ENCODE assay signal across 19 mouse cellular contexts in genomic region chr1:84525514-84525913, GRCm38 (mm10).
A peak's percentile ranks its signal among the peaks of the same experiment; 100 is the strongest.
DNase-seq lines count a peak whose midpoint lies in the region; ATAC-seq and TF ChIP-seq lines count a peak whose summit lies in the region.
"Had no signal": no experiment of that assay in that cellular context is flagged by ENCODE, and none has a peak within 500 bp of the region (broad histone marks: within the 10 kb centered on the region; RNA-seq: fewer than 3 reads in every experiment).

No protein-coding gene starts in this region.

- H3K9ac ChIP-seq in lung, embryonic 15.5 days: no peak overlapping the region
- H3K9ac ChIP-seq: forebrain, embryonic 13.5 days; forebrain, postnatal 0 days; hindbrain, embryonic 12.5 days had no signal

- no peaks in the 10 kb centered on the region for H3K27me3 ChIP-seq in cerebellum, adult 2 months (ENCODE audit: control insufficient read depth, insufficient read depth, low read length)
- H3K27me3 ChIP-seq in lung, embryonic 15.5 days: no peaks in the 10 kb centered on the region
- H3K27me3 ChIP-seq: forebrain, embryonic 13.5 days; hindbrain, embryonic 12.5 days had no signal

- no peak overlapping the region for H3K4me2 ChIP-seq in lung, embryonic 15.5 days
- H3K4me2 ChIP-seq: forebrain, embryonic 13.5 days; hindbrain, embryonic 12.5 days had no signal

- peak; percentile 59; the same call in 1 of the 2 replicates for ATAC-seq in lung, embryonic 15.5 days (ENCODE audit: borderline replicate concordance, extremely low read depth, low FRiP score, low TSS enrichment)
- ATAC-seq: forebrain, embryonic 13.5 days; forebrain, postnatal 0 days had no signal

- no peaks in the 10 kb centered on the region for H3K9me3 ChIP-seq in lung, embryonic 15.5 days
- H3K9me3 ChIP-seq: embryonic facial prominence, embryonic 10.5 days; forebrain, embryonic 13.5 days; heart, embryonic 10.5 days; hindbrain, embryonic 12.5 days had no signal

- TF ChIP-seq CTCF in cerebellum, adult 2 months (IDR thresholded peaks at IDR 0.05; ENCODE audit: borderline replicate concordance, insufficient read depth, low read depth, low read length): no peak

- 0 out of 2 replicates have a peak, but pooled peaks cover 3% of the 10 kb centered on the region for H3K4me1 ChIP-seq in cerebellum, adult 2 months (ENCODE audit: control insufficient read depth, insufficient read depth, low read length)
- H3K4me1 ChIP-seq in lung, embryonic 15.5 days: 0 out of 2 replicates have a peak, but pooled peaks cover 3% of the 10 kb centered on the region
- H3K4me1 ChIP-seq: embryonic facial prominence, embryonic 10.5 days; forebrain, embryonic 13.5 days; heart, embryonic 10.5 days; hindbrain, embryonic 12.5 days had no signal

- 67% methylated on average over 3 of the region's 3 CpGs for WGBS in cerebellum, adult 2 months
- 64% methylated on average over 3 of the region's 3 CpGs for WGBS in lung, embryonic 15.5 days

- H3K27ac ChIP-seq in cerebellum, adult 2 months (ENCODE audit: insufficient read depth, low read length): no peak overlapping the region
- no peak overlapping the region for H3K27ac ChIP-seq in lung, embryonic 15.5 days
- H3K27ac ChIP-seq: embryonic facial prominence, embryonic 10.5 days; forebrain, embryonic 13.5 days; heart, embryonic 10.5 days; hindbrain, embryonic 12.5 days had no signal

- no peaks in the 10 kb centered on the region for H3K36me3 ChIP-seq in lung, embryonic 15.5 days
- H3K36me3 ChIP-seq: embryonic facial prominence, embryonic 10.5 days; heart, embryonic 10.5 days; hindbrain, embryonic 12.5 days had no signal

- DNase-seq in cerebellum, postnatal 10 days: peak; percentile 34 to 53
- DNase-seq in cerebellum, adult 2 months: no peak
- peak; percentile 55 for DNase-seq in kidney, postnatal 10 days
- no peak for DNase-seq in kidney, adult 18-20 months
- no peak for DNase-seq in lung, adult 18-20 months
- peak; percentile 6 for DNase-seq in lung, postnatal 14 days
- DNase-seq in layer of hippocampus, postnatal 25 days (ENCODE audit: extremely low spot score in 1 of 2, low spot score in 1 of 2): no peak
- DNase-seq: adrenal gland, postnatal 14 days; cerebellum, adult 11-12 months; cerebellum, adult 9-11 months; forebrain, postnatal 0 days; gastrocnemius, postnatal 25 days; heart, postnatal 4 days had no signal

- TF ChIP-seq POLR2A in cerebellum, adult 2 months (IDR thresholded peaks at IDR 0.05; ENCODE audit: borderline replicate concordance, insufficient read depth, low read length): no peak

- H3K4me3 ChIP-seq in cerebellum, adult 2 months (replicated peaks; ENCODE audit: insufficient read depth, low read depth, low read length): no peak overlapping the region
- no peak overlapping the region for H3K4me3 ChIP-seq in lung, embryonic 15.5 days
- H3K4me3 ChIP-seq: embryonic facial prominence, embryonic 10.5 days; forebrain, embryonic 13.5 days; gastrocnemius, adult 2 months; heart, embryonic 10.5 days; hindbrain, embryonic 12.5 days had no signal

Comparison
In these comparisons a context has a peak if more than half of its experiments do, and no peak if none do; other contexts are left out.
1. DNase-seq: peak in cerebellum, postnatal 10 days (2 of 2), kidney, postnatal 10 days (single experiment) and lung, postnatal 14 days (single experiment); none in cerebellum, adult 2 months (0 of 2), kidney, adult 18-20 months (single experiment), lung, adult 18-20 months (0 of 2) and layer of hippocampus, postnatal 25 days (0 of 2).